Mouse (Mus musculus) forebrain, postnatal 0 days (tissue): Measurements from ENCODE around the gene Focad. TPM values are rescaled to one million over a fixed set of nuclear protein-coding genes. Genes with fewer than 3 reads are reported as not detected.

Source experiments
- ATAC-seq: fragments of 200-750 bp; cut with Nextera tagmentation; 2 replicates; pipeline ENCODE4 v1.8.0; 2017; ENCODE audit warnings: mild to moderate bottlenecking, moderate library complexity
- DNase-seq: peaks from one replicate; pipeline ENCODE4 v3.0.0-alpha.2; 2015
- H3K27ac ChIP-seq: fragments of 300-500 bp; sonication (generic); 2 replicates; pipeline ENCODE4 v1.5.1; 2014; ENCODE audit warnings: low read depth, mild to moderate bottlenecking, antibody characterized with exemption, low read length, moderate library complexity, mixed read lengths
- H3K27me3 ChIP-seq: fragments of 300-500 bp; sonication (generic); 2 replicates; pipeline ENCODE4 v1.6.1; 2014; ENCODE audit warnings: mild to moderate bottlenecking, low read length, mixed read lengths; ENCODE audit not compliant: insufficient read depth
- H3K36me3 ChIP-seq: fragments of 300-500 bp; sonication (generic); 2 replicates; pipeline ENCODE4 v1.6.1; 2014; ENCODE audit warnings: mild to moderate bottlenecking, moderate library complexity; ENCODE audit not compliant: insufficient read depth
- H3K4me1 ChIP-seq: fragments of 300-500 bp; sonication (generic); 2 replicates; pipeline ENCODE4 v1.6.1; 2014; ENCODE audit warnings: antibody characterized with exemption; ENCODE audit not compliant: insufficient read depth
- H3K4me2 ChIP-seq: fragments of 300-500 bp; sonication (generic); 2 replicates; pipeline ENCODE4 v1.6.1; 2014; ENCODE audit warnings: low read depth, mild to moderate bottlenecking, moderate library complexity
- H3K4me3 ChIP-seq: fragments of 300-500 bp; sonication (generic); 2 replicates; pipeline ENCODE4 v1.5.1; 2014; ENCODE audit warnings: low read depth, low read length, mixed read lengths
- H3K9ac ChIP-seq: fragments of 300-500 bp; sonication (generic); 2 replicates; pipeline ENCODE4 v1.6.1; 2014; ENCODE audit warnings: mild to moderate bottlenecking
- H3K9me3 ChIP-seq: fragments of 300-500 bp; sonication (generic); 2 replicates; pipeline ENCODE4 v1.6.1; 2016; ENCODE audit warnings: low read length
- CTCF ChIP-seq: sonication (generic); IDR thresholded peaks from 2 replicates; pipeline ENCODE4 v1.5.1; 2016; ENCODE audit warnings: antibody characterized with exemption, control low read depth, low read depth
- WGBS: fragments of 180-500 bp; shearing (Covaris S2); extraction: QIAGEN DNeasy Blood & Tissue Kit; methylation state at CpG from one replicate; pipeline ENCODE4 v1.1.7; 2014; 5-methylcytosine and 5-hydroxymethylcytosine counted together
- polyA plus RNA-seq: library from polyadenylated mRNA; unstranded; fragments of >200 nt; fragmentation: Nextera tagmentation; extraction: Ambion mirVana; gene quantifications from 2 replicates; pipeline ENCODE4 v1.2.1, GENCODE M21; 2015
- total RNA-seq: library from RNA; depleted of rRNA; stranded (reverse); fragments of >200 nt; gene quantifications from 2 replicates; pipeline ENCODE4 v1.2.3, GENCODE M21; 2014

Gene Focad
- total and polyA plus RNA-seq, 2 experiments from 2014 or later: 8.9 to 37.6 TPM

GRCm38 (mm10) chr4:88117942-88118341 is 23.5 kb downstream of the Focad start:
- no peak overlapping the region for H3K9ac ChIP-seq
- no peaks in the 10 kb centered on the region for H3K4me1 ChIP-seq
- DNase-seq: no peak
- H3K27me3 ChIP-seq: no peaks in the 10 kb centered on the region
- H3K36me3 ChIP-seq: no peaks in the 10 kb centered on the region
- H3K27ac ChIP-seq: no peak overlapping the region
- H3K9me3 ChIP-seq: no peaks in the 10 kb centered on the region
- H3K4me2 ChIP-seq: no peak overlapping the region
- no peak overlapping the region for H3K4me3 ChIP-seq
- TF ChIP-seq CTCF: no peak
- no peak for ATAC-seq

GRCm38 (mm10) chr4:88118750-88119395 is 24.4 kb downstream of the Focad start:
- no peaks in the 10 kb centered on the region for H3K9me3 ChIP-seq

GRCm38 (mm10) chr4:88120091-88120490 is 25.7 kb downstream of the Focad start:
- H3K9ac ChIP-seq: no peak overlapping the region
- no peaks in the 10 kb centered on the region for H3K36me3 ChIP-seq
- ATAC-seq (no peak), DNase-seq (no peak)
- H3K4me1 ChIP-seq: no peaks in the 10 kb centered on the region
- H3K27ac ChIP-seq: no peak overlapping the region
- no peaks in the 10 kb centered on the region for H3K27me3 ChIP-seq
- H3K9me3 ChIP-seq: no peaks in the 10 kb centered on the region
- no peak for TF ChIP-seq CTCF
- no peak overlapping the region for H3K4me3 ChIP-seq
- no peak overlapping the region for H3K4me2 ChIP-seq

More at GRCm38 (mm10) chr4:88118750-88119395, 24.4 kb downstream of the Focad start:
- no peak for DNase-seq
- no peak for ATAC-seq
- no peak overlapping the region for H3K4me3 ChIP-seq
- whole genome bisulfite sequencing: 92% methylated on average over 5 of the region's 5 CpGs
- H3K27ac ChIP-seq: no peak overlapping the region
- H3K27me3 ChIP-seq: no peaks in the 10 kb centered on the region
- no peak for TF ChIP-seq CTCF
- no peak overlapping the region for H3K9ac ChIP-seq
- H3K36me3 ChIP-seq: no peaks in the 10 kb centered on the region
- no peaks in the 10 kb centered on the region for H3K4me1 ChIP-seq
- no peak overlapping the region for H3K4me2 ChIP-seq

- Histone ChIP-seq H3K36me3 (no peaks in the 10 kb centered on the region), H3K9me3 (no peaks in the 10 kb centered on the region), H3K27ac (no peak overlapping the region), H3K4me2 (no peak overlapping the region), H3K4me1 (no peaks in the 10 kb centered on the region), H3K9ac (no peak overlapping the region), H3K4me3 (no peak overlapping the region), H3K27me3 (no peaks in the 10 kb centered on the region)
- ATAC-seq (no peak), DNase-seq (no peak)
- TF ChIP-seq CTCF: no peak
- WGBS: 84% methylated on average over 3 of the region's 3 CpGs
These were observed 28.0 kb downstream of the Focad start for GRCm38 (mm10) chr4:88122472-88122871.

GRCm38 (mm10) chr4:88135936-88136335 is 41.5 kb downstream of the Focad start:
- no peak for TF ChIP-seq CTCF
- Histone ChIP-seq H3K4me3 (no peak overlapping the region), H3K4me1 (peaks cover 9% of the 10 kb centered on the region), H3K9me3 (no peaks in the 10 kb centered on the region), H3K27ac (peak overlapping the region; percentile 64; the same call in 1 of the 2 replicates), H3K36me3 (no peaks in the 10 kb centered on the region), H3K27me3 (no peaks in the 10 kb centered on the region), H3K4me2 (no peak overlapping the region), H3K9ac (no peak overlapping the region)
- DNase-seq: no peak
- WGBS: 14% methylated on average over 2 of the region's 2 CpGs
- 0 out of 2 replicates have a peak, but pooled peaks have one; percentile 25 for ATAC-seq

GRCm38 (mm10) chr4:88136528-88136927 is 42.1 kb downstream of the Focad start:
- Histone ChIP-seq H3K36me3 (no peaks in the 10 kb centered on the region), H3K4me3 (no peak overlapping the region), H3K4me1 (peaks cover 9% of the 10 kb centered on the region), H3K4me2 (no peak overlapping the region), H3K27me3 (no peaks in the 10 kb centered on the region), H3K27ac (peak overlapping the region; percentile 50; the same call in 1 of the 2 replicates), H3K9ac (no peak overlapping the region), H3K9me3 (no peaks in the 10 kb centered on the region)
- no peak for TF ChIP-seq CTCF
- ATAC-seq: peak; percentile 92
- DNase-seq: no peak
- WGBS: 6% methylated on average over 4 of the region's 4 CpGs

- Histone ChIP-seq H3K27ac (no peak overlapping the region), H3K9me3 (no peaks in the 10 kb centered on the region), H3K9ac (no peak overlapping the region), H3K4me3 (no peak overlapping the region), H3K4me2 (no peak overlapping the region), H3K36me3 (no peaks in the 10 kb centered on the region), H3K4me1 (peaks cover 9% of the 10 kb centered on the region), H3K27me3 (no peaks in the 10 kb centered on the region)
- 89% methylated on average over 2 of the region's 2 CpGs for WGBS
- no peak for TF ChIP-seq CTCF
- ATAC-seq (no peak), DNase-seq (no peak)
These were observed 44.0 kb downstream of the Focad start for GRCm38 (mm10) chr4:88138366-88138917.
